In genomic region chr19:5489721-5490120, GRCm38 (mm10) we compare ENCODE assay signal across 10 mouse cellular contexts. TPM values are rescaled to one million over a fixed set of nuclear protein-coding genes. Genes with fewer than 3 reads are reported as not detected.
DNase-seq lines count a peak whose midpoint lies in the region; ATAC-seq and TF ChIP-seq lines count a peak whose summit lies in the region.
"Not testable (repeated sequence)": the region's sequence is repeated elsewhere in the genome, so short reads cannot be mapped to it uniquely, and the experiment has no call there.
"Had no signal": no experiment of that assay in that cellular context is flagged by ENCODE, and none has a peak within 500 bp of the region (broad histone marks: within the 10 kb centered on the region; RNA-seq: fewer than 3 reads in every experiment).

No protein-coding gene starts in this region.

- 0 out of 2 replicates have a peak overlapping the region, but pooled peaks have one; percentile 96 for H3K9ac ChIP-seq in embryonic facial prominence, embryonic 14.5 days (ENCODE audit: low read depth, low read length)
- not testable (repeated sequence) for H3K9ac ChIP-seq in heart, adult 2 months (ENCODE audit: low read depth, low read length); hindbrain, embryonic 15.5 days; liver, postnatal 0 days (replicated peaks); midbrain, embryonic 16.5 days (ENCODE audit: low read depth, low read length); stomach, embryonic 16.5 days (ENCODE audit: low read length)

- H3K36me3 ChIP-seq in embryonic facial prominence, embryonic 14.5 days (ENCODE audit: control insufficient read depth, insufficient read depth, low read length) = peaks cover 45% of the 10 kb centered on the region
- H3K36me3 ChIP-seq in heart, adult 2 months (ENCODE audit: control insufficient read depth, insufficient read depth, low read length) = peaks cover 14% of the 10 kb centered on the region
- peaks cover 32% of the 10 kb centered on the region for H3K36me3 ChIP-seq in hindbrain, embryonic 15.5 days
- H3K36me3 ChIP-seq in liver, postnatal 0 days (replicated peaks; ENCODE audit: insufficient read depth, low read length) = peaks cover 31% of the 10 kb centered on the region
- peaks cover 13% of the 10 kb centered on the region for H3K36me3 ChIP-seq in midbrain, embryonic 16.5 days (ENCODE audit: control insufficient read depth, insufficient read depth, low read length)
- H3K36me3 ChIP-seq in stomach, embryonic 16.5 days (ENCODE audit: control insufficient read depth, insufficient read depth, low read length) = not testable (repeated sequence)

- peaks cover 12% of the 10 kb centered on the region for H3K4me1 ChIP-seq in embryonic facial prominence, embryonic 14.5 days (ENCODE audit: control insufficient read depth, insufficient read depth, low read length)
- H3K4me1 ChIP-seq in heart, adult 2 months (ENCODE audit: control insufficient read depth, insufficient read depth, low read length) = not testable (repeated sequence)
- peaks cover 55% of the 10 kb centered on the region for H3K4me1 ChIP-seq in hindbrain, embryonic 15.5 days (replicated peaks)
- peaks cover 31% of the 10 kb centered on the region for H3K4me1 ChIP-seq in liver, postnatal 0 days (ENCODE audit: insufficient read depth)
- H3K4me1 ChIP-seq in midbrain, embryonic 16.5 days (ENCODE audit: control insufficient read depth, insufficient read depth, low read length) = peaks cover 38% of the 10 kb centered on the region
- H3K4me1 ChIP-seq in stomach, embryonic 16.5 days (ENCODE audit: control insufficient read depth, insufficient read depth, low read length) = peaks cover 28% of the 10 kb centered on the region

- not testable (repeated sequence) for TF ChIP-seq POLR2A in heart, adult 2 months (IDR thresholded peaks at IDR 0.05; ENCODE audit: insufficient read depth, low read depth, low read length)

- not testable (repeated sequence) for TF ChIP-seq CTCF in heart, adult 2 months (IDR thresholded peaks at IDR 0.05); left cerebral cortex, adult 2 months (IDR thresholded peaks at IDR 0.05); liver, postnatal 0 days (IDR thresholded peaks at IDR 0.05; ENCODE audit: low read depth)

- intact Hi-C loops in heart, adult 2 months (cut with DNase I) = loop anchor here (2.0 kb wide), 2 partner anchors 21 to 101 kb away; partner anchors contain the start of genes Sart1 and Snx32
- intact Hi-C loops in left cerebral cortex, adult 2 months (cut with DNase I) = loop anchor here (1.0 to 2.0 kb wide), 4 partner anchors 21 to 123 kb away; partner anchors contain the start of genes Banf1, Ccdc85b, Drap1 and Eif1ad

- 47% methylated on average over 10 of the region's 10 CpGs for WGBS in embryonic facial prominence, embryonic 14.5 days
- WGBS in heart, adult 2 months = 27% methylated on average over 10 of the region's 10 CpGs
- WGBS in hindbrain, embryonic 15.5 days = 57% methylated on average over 10 of the region's 10 CpGs
- WGBS in liver, postnatal 0 days (ENCODE audit: insufficient replicate concordance) = 30% methylated on average over 10 of the region's 10 CpGs
- 53% methylated on average over 10 of the region's 10 CpGs for WGBS in midbrain, embryonic 16.5 days
- WGBS in stomach, embryonic 16.5 days = 43% methylated on average over 10 of the region's 10 CpGs

- peak; percentile 19 for DNase-seq in R1 (ENCODE audit: low read depth, low spot score)
- not testable (repeated sequence) for DNase-seq in embryonic facial prominence, embryonic 14.5 days (ENCODE audit: low spot score); left cerebral cortex, adult 2 months (ENCODE audit: extremely low spot score in 1 of 2, low spot score in 2 of 2); liver, postnatal 0 days
- DNase-seq in heart, adult 2 months = peak in 1 of 2 experiments; percentile 21

- H3K4me2 ChIP-seq in embryonic facial prominence, embryonic 14.5 days (ENCODE audit: low read depth, low read length) = peak overlapping the region; percentile 73
- peak overlapping the region; percentile 77 for H3K4me2 ChIP-seq in hindbrain, embryonic 15.5 days
- peak overlapping the region; percentile 79 for H3K4me2 ChIP-seq in liver, postnatal 0 days (ENCODE audit: low read depth, low read length)
- H3K4me2 ChIP-seq in midbrain, embryonic 16.5 days (ENCODE audit: low read length) = peak overlapping the region; percentile 36
- H3K4me2 ChIP-seq in stomach, embryonic 16.5 days (ENCODE audit: low read depth, low read length) = peak overlapping the region; percentile 93

- peak overlapping the region; percentile 93 for H3K4me3 ChIP-seq in embryonic facial prominence, embryonic 14.5 days (ENCODE audit: low read depth, low read length)
- H3K4me3 ChIP-seq in heart, adult 2 months = peak overlapping the region; percentile 61
- H3K4me3 ChIP-seq in hindbrain, embryonic 15.5 days = peak overlapping the region; percentile 90
- peak overlapping the region; percentile 91 for H3K4me3 ChIP-seq in left cerebral cortex, adult 2 months
- H3K4me3 ChIP-seq in liver, postnatal 0 days (ENCODE audit: low read depth, low read length) = peak overlapping the region; percentile 99
- H3K4me3 ChIP-seq in midbrain, embryonic 16.5 days (ENCODE audit: low read depth, low read length) = peak overlapping the region; percentile 94
- H3K4me3 ChIP-seq in stomach, embryonic 16.5 days (replicated peaks; ENCODE audit: low read length) = peak overlapping the region; percentile 96; the same call in 1 of the 2 replicates

- TF ChIP-seq EP300 in heart, adult 2 months (IDR thresholded peaks at IDR 0.05; ENCODE audit: insufficient read depth, low read depth, low read length); liver, postnatal 0 days (IDR thresholded peaks at IDR 0.05; ENCODE audit: low read depth): not testable (repeated sequence)

- H3K79me2 ChIP-seq in heart, adult 2 months (replicated peaks; ENCODE audit: control insufficient read depth, insufficient read depth, low read length) = not testable (repeated sequence)

- not testable (repeated sequence) for H3K9me3 ChIP-seq in embryonic facial prominence, embryonic 14.5 days (ENCODE audit: control insufficient read depth, low read length); hindbrain, embryonic 15.5 days; liver, postnatal 0 days (ENCODE audit: low read length); midbrain, embryonic 16.5 days (replicated peaks; ENCODE audit: control insufficient read depth, low read length, poor library complexity, severe bottlenecking); stomach, embryonic 16.5 days (replicated peaks; ENCODE audit: control insufficient read depth, low read length)

- not testable (repeated sequence) for H3K27me3 ChIP-seq in embryonic facial prominence, embryonic 14.5 days (replicated peaks; ENCODE audit: control insufficient read depth, insufficient read depth, low read length); heart, adult 2 months (ENCODE audit: control insufficient read depth, insufficient read depth, low read length); hindbrain, embryonic 15.5 days; liver, postnatal 0 days (ENCODE audit: insufficient read depth, low read length); midbrain, embryonic 16.5 days (ENCODE audit: control insufficient read depth, insufficient read depth, low read depth, low read length); stomach, embryonic 16.5 days (ENCODE audit: control insufficient read depth, insufficient read depth, low read length)

- not testable (repeated sequence) for ATAC-seq in embryonic facial prominence, embryonic 14.5 days (ENCODE audit: low read depth); hindbrain, embryonic 15.5 days (ENCODE audit: low FRiP score, low read depth); liver, postnatal 0 days; midbrain, embryonic 16.5 days; stomach, embryonic 16.5 days (ENCODE audit: insufficient read depth, low FRiP score)

- peak overlapping the region; percentile 98 for H3K27ac ChIP-seq in embryonic facial prominence, embryonic 14.5 days (replicated peaks; ENCODE audit: low read depth, low read length)
- H3K27ac ChIP-seq in heart, adult 2 months = peak overlapping the region; percentile 98
- H3K27ac ChIP-seq in hindbrain, embryonic 15.5 days (replicated peaks) = peak overlapping the region; percentile 97
- H3K27ac ChIP-seq in left cerebral cortex, adult 2 months = peak overlapping the region; percentile 99
- H3K27ac ChIP-seq in liver, postnatal 0 days (ENCODE audit: low read depth) = peak overlapping the region; percentile 99
- H3K27ac ChIP-seq in midbrain, embryonic 16.5 days (ENCODE audit: low read length) = peak overlapping the region; percentile 99
- peak overlapping the region; percentile 100 for H3K27ac ChIP-seq in stomach, embryonic 16.5 days (ENCODE audit: low read length)

RNA-seq across cellular contexts. Expression of gene Cfl1, which starts 0.5 kb away (rescaled TPM):
- polyA plus RNA-seq in embryonic facial prominence, embryonic 14.5 days (2014; fragmentation: Nextera tagmentation; extraction: Ambion mirVana) = 2,353 and 2,499 TPM in 2 replicates
- 100 to 1,000 TPM; 169 to 194 TPM for total RNA-seq in heart, adult 2 months (2021)
- 160 and 206 TPM in 2 replicates for polyA plus RNA-seq in heart, adult 2 months (2012; rRNA removed)
- 3,340 and 3,538 TPM in 2 replicates for polyA plus RNA-seq in hindbrain, embryonic 15.5 days (2015; fragmentation: Nextera tagmentation; extraction: Ambion mirVana)
- 1,000 to 10,000 TPM; 1,296 to 1,301 TPM for total RNA-seq in left cerebral cortex, adult 2 months (2021)
- polyA plus RNA-seq in liver, postnatal 0 days (2015; fragmentation: Nextera tagmentation; extraction: Ambion mirVana) = 841 and 843 TPM in 2 replicates
- 3,571 and 3,575 TPM in 2 replicates for polyA plus RNA-seq in midbrain, embryonic 16.5 days (2015; fragmentation: Nextera tagmentation; extraction: Ambion mirVana)
- 2,233 and 2,288 TPM in 2 replicates for polyA plus RNA-seq in stomach, embryonic 16.5 days (2015; fragmentation: Nextera tagmentation; extraction: Ambion mirVana)

RNA-seq across cellular contexts. Expression of gene Mus81, which starts 1.5 kb away (rescaled TPM):
- polyA plus RNA-seq in embryonic facial prominence, embryonic 14.5 days (2014; fragmentation: Nextera tagmentation; extraction: Ambion mirVana) = 38.0 and 39.6 TPM in 2 replicates
- total RNA-seq in heart, adult 2 months (2021) = 10 to 100 TPM; 18.6 to 21.6 TPM
- 36.4 and 38.6 TPM in 2 replicates for polyA plus RNA-seq in heart, adult 2 months (2012; rRNA removed)
- 49.2 TPM in 2 replicates for polyA plus RNA-seq in hindbrain, embryonic 15.5 days (2015; fragmentation: Nextera tagmentation; extraction: Ambion mirVana)
- total RNA-seq in left cerebral cortex, adult 2 months (2021) = 10 to 100 TPM; 33.3 to 33.4 TPM
- polyA plus RNA-seq in liver, postnatal 0 days (2015; fragmentation: Nextera tagmentation; extraction: Ambion mirVana) = 8.6 and 11.9 TPM in 2 replicates
- 51.1 and 53.6 TPM in 2 replicates for polyA plus RNA-seq in midbrain, embryonic 16.5 days (2015; fragmentation: Nextera tagmentation; extraction: Ambion mirVana)
- polyA plus RNA-seq in stomach, embryonic 16.5 days (2015; fragmentation: Nextera tagmentation; extraction: Ambion mirVana) = 36.5 and 37.6 TPM in 2 replicates

RNA-seq across cellular contexts. Expression of gene 1700020D05Rik, which starts 13.9 kb away (rescaled TPM):
- not detected in 2 replicates for polyA plus RNA-seq in embryonic facial prominence, embryonic 14.5 days (2014; fragmentation: Nextera tagmentation; extraction: Ambion mirVana)
- under 1 TPM; 0.82 to 0.89 TPM for total RNA-seq in heart, adult 2 months (2021)
- polyA plus RNA-seq in heart, adult 2 months (2012; rRNA removed) = 0.70 and 0.85 TPM in 2 replicates
- polyA plus RNA-seq in hindbrain, embryonic 15.5 days (2015; fragmentation: Nextera tagmentation; extraction: Ambion mirVana) = 0.26 and 0.44 TPM in 2 replicates
- 1 to 10 TPM; 8.0 to 9.2 TPM for total RNA-seq in left cerebral cortex, adult 2 months (2021)
- polyA plus RNA-seq in liver, postnatal 0 days (2015; fragmentation: Nextera tagmentation; extraction: Ambion mirVana) = not detected in 2 replicates
- polyA plus RNA-seq in midbrain, embryonic 16.5 days (2015; fragmentation: Nextera tagmentation; extraction: Ambion mirVana) = not detected in 2 replicates
- polyA plus RNA-seq in stomach, embryonic 16.5 days (2015; fragmentation: Nextera tagmentation; extraction: Ambion mirVana) = 0.13 TPM in 1 of 2 replicates, not detected in the other
- total RNA-seq: common myeloid progenitor, adult 5-6 weeks had no signal
- polyA plus RNA-seq: CD4-positive, CD25-positive, alpha-beta regulatory T cell, adult 4 months had no signal

RNA-seq across cellular contexts. Expression of gene Efemp2, which starts 16.0 kb away (rescaled TPM):
- 175 and 190 TPM in 2 replicates for polyA plus RNA-seq in embryonic facial prominence, embryonic 14.5 days (2014; fragmentation: Nextera tagmentation; extraction: Ambion mirVana)
- total RNA-seq in heart, adult 2 months (2021) = 10 to 100 TPM in 1 of 2 experiments, 1 to 10 TPM in 1; 8.2 to 10.3 TPM
- polyA plus RNA-seq in heart, adult 2 months (2012; rRNA removed) = 33.6 and 36.3 TPM in 2 replicates
- polyA plus RNA-seq in hindbrain, embryonic 15.5 days (2015; fragmentation: Nextera tagmentation; extraction: Ambion mirVana) = 38.9 and 44.9 TPM in 2 replicates
- 10 to 100 TPM; 16.8 to 17.2 TPM for total RNA-seq in left cerebral cortex, adult 2 months (2021)
- polyA plus RNA-seq in liver, postnatal 0 days (2015; fragmentation: Nextera tagmentation; extraction: Ambion mirVana) = 8.1 and 9.2 TPM in 2 replicates
- 34.1 and 35.3 TPM in 2 replicates for polyA plus RNA-seq in midbrain, embryonic 16.5 days (2015; fragmentation: Nextera tagmentation; extraction: Ambion mirVana)
- polyA plus RNA-seq in stomach, embryonic 16.5 days (2015; fragmentation: Nextera tagmentation; extraction: Ambion mirVana) = 156 and 167 TPM in 2 replicates

RNA-seq across cellular contexts. Expression of gene Snx32, which starts 20.6 kb away (rescaled TPM):
- polyA plus RNA-seq in embryonic facial prominence, embryonic 14.5 days (2014; fragmentation: Nextera tagmentation; extraction: Ambion mirVana) = 10.7 and 13.2 TPM in 2 replicates
- 1 to 10 TPM; 3.9 to 5.2 TPM for total RNA-seq in heart, adult 2 months (2021)
- 11.4 and 13.0 TPM in 2 replicates for polyA plus RNA-seq in heart, adult 2 months (2012; rRNA removed)
- polyA plus RNA-seq in hindbrain, embryonic 15.5 days (2015; fragmentation: Nextera tagmentation; extraction: Ambion mirVana) = 94.6 and 99.8 TPM in 2 replicates
- 10 to 100 TPM; 81.5 to 89.0 TPM for total RNA-seq in left cerebral cortex, adult 2 months (2021)
- polyA plus RNA-seq in liver, postnatal 0 days (2015; fragmentation: Nextera tagmentation; extraction: Ambion mirVana) = 2.6 and 3.0 TPM in 2 replicates
- 112 and 116 TPM in 2 replicates for polyA plus RNA-seq in midbrain, embryonic 16.5 days (2015; fragmentation: Nextera tagmentation; extraction: Ambion mirVana)
- 9.5 and 10.8 TPM in 2 replicates for polyA plus RNA-seq in stomach, embryonic 16.5 days (2015; fragmentation: Nextera tagmentation; extraction: Ambion mirVana)

Comparison
In these comparisons a context has a peak if more than half of its experiments do, and no peak if none do; other contexts are left out.
1. H3K4me2 ChIP-seq: peak in every context shown above with its lines; median percentile 93 in stomach, embryonic 16.5 days; 79 in liver, postnatal 0 days; 77 in hindbrain, embryonic 15.5 days; 73 in embryonic facial prominence, embryonic 14.5 days; 36 in midbrain, embryonic 16.5 days.